Mouse (Mus musculus): Measurements from ENCODE around the gene Rnf207. TPM values are rescaled to one million over a fixed set of nuclear protein-coding genes. Genes with fewer than 3 reads are reported as not detected.

The Rnf207 gene
- polyA plus RNA-seq, 1 experiment: 0.22 TPM

DNA sequence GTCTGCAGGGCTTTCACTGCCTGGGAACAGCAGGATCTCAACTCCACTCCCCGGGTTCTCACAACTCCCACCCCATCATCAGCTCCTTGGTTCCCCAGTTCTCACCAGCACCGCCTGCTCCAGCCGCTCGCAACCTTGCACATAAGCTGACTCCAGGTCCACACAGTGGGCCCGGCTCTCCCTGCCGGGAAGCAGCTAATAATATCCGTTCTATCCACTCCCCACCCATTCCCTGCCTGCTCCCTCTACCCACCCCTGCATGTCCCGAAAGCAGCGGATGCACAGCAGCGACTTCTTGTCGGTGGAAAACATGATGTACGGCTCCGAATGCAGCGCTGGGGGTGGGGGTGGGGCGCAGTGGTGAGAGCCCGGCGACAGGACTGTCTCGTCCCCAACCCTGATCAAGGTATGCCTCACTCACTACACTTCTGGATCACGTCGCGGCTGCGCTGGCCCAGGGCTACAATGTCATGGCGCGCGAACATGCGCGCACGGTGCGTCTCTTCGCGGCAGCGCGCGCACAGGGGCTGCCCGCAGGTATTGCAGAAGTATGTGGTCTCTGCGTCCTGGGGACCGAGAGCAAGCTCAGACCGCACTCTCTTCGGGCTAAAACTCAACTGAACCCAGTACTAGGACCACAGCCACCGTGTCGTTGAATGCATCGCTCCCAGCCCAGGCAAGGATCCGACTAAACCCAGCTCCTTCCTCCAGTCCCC lies 3.1 kb downstream of the Rnf207 start:
- no peak for TF ChIP-seq CTCF (IDR thresholded peaks at IDR 0.05; ENCODE audit: control insufficient read depth, insufficient read depth, insufficient replicate concordance, low read depth, low read length)
- TF ChIP-seq POLR2A (IDR thresholded peaks at IDR 0.05; ENCODE audit: control insufficient read depth, low read depth, low read length): no peak
- Histone ChIP-seq H3K4me1 (ENCODE audit: control insufficient read depth, insufficient read depth, low read length) (peaks cover 27% of the 10 kb centered on the region), H3K27me3 (ENCODE audit: control insufficient read depth, insufficient read depth, low read length) (no peaks in the 10 kb centered on the region; the same call in 1 of the 2 replicates), H3K4me3 (ENCODE audit: control insufficient read depth, low read depth, low read length) (peak overlapping the region; percentile 18; the same call in 1 of the 2 replicates), H3K36me3 (ENCODE audit: control insufficient read depth, insufficient read depth, low read length) (no peaks in the 10 kb centered on the region), H3K27ac (ENCODE audit: control insufficient read depth, insufficient read depth, low read depth, low read length) (no peak overlapping the region)

DNA sequence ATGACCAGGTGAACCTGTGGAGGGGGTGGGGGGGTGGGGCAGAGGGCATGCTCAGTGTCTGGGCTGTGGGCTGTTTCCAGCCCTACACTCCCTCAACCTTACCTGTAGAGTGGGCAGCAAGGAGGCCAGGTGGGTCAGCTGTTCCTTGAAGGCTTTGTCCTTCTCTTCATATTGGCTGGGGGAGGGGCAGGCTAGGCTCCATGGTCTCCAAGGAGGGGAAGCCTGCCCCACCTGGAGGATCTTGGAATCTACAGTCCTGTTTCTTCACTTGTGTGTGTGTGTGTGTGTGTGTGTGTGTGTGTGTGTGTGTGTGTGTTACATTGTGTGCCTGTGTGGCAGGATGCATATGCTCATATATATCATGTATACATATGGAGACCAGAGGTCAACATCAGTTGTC lies 4.9 kb downstream of the Rnf207 start:
- TF ChIP-seq POLR2A (IDR thresholded peaks at IDR 0.05; ENCODE audit: control insufficient read depth, low read depth, low read length): no peak
- no peak for TF ChIP-seq CTCF (IDR thresholded peaks at IDR 0.05; ENCODE audit: control insufficient read depth, insufficient read depth, insufficient replicate concordance, low read depth, low read length)
- no peaks in the 10 kb centered on the region; the same call in 1 of the 2 replicates for H3K27me3 ChIP-seq (ENCODE audit: control insufficient read depth, insufficient read depth, low read length)
- H3K27ac ChIP-seq (ENCODE audit: control insufficient read depth, insufficient read depth, low read depth, low read length): no peak overlapping the region
- H3K4me1 ChIP-seq (ENCODE audit: control insufficient read depth, insufficient read depth, low read length): peaks cover 26% of the 10 kb centered on the region
- no peak overlapping the region for H3K4me3 ChIP-seq (ENCODE audit: control insufficient read depth, low read depth, low read length)
- H3K36me3 ChIP-seq (ENCODE audit: control insufficient read depth, insufficient read depth, low read length): no peaks in the 10 kb centered on the region

DNA sequence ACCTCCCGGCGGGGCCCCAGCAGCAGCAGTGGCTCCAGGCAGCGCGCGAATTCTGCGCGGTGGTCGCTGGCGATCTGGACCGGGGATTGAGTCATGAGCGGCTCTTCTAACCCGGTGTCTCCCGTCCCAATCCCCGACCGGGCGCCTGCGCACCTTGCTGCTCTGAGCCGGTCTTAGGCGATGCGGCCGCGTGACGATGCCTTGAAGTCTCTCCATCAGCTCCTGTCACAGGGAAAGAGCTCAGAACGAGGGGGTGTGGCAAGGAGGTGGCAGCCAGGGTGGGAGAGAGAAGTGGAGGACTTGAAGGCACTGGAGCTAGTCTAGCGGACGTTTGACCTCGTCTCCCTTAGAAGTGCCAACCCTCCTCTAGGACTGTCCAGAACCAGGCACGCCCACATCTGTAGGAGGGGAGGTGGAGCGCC lies 5.6 kb downstream of the Rnf207 start:
- Histone ChIP-seq H3K4me3 (ENCODE audit: control insufficient read depth, low read depth, low read length) (peak overlapping the region; percentile 7), H3K27ac (ENCODE audit: control insufficient read depth, insufficient read depth, low read depth, low read length) (no peak overlapping the region), H3K27me3 (ENCODE audit: control insufficient read depth, insufficient read depth, low read length) (no peaks in the 10 kb centered on the region; the same call in 1 of the 2 replicates), H3K36me3 (ENCODE audit: control insufficient read depth, insufficient read depth, low read length) (no peaks in the 10 kb centered on the region), H3K4me1 (ENCODE audit: control insufficient read depth, insufficient read depth, low read length) (peaks cover 21% of the 10 kb centered on the region)
- no peak for TF ChIP-seq CTCF (IDR thresholded peaks at IDR 0.05; ENCODE audit: control insufficient read depth, insufficient read depth, insufficient replicate concordance, low read depth, low read length)
- TF ChIP-seq POLR2A (IDR thresholded peaks at IDR 0.05; ENCODE audit: control insufficient read depth, low read depth, low read length): no peak

DNA sequence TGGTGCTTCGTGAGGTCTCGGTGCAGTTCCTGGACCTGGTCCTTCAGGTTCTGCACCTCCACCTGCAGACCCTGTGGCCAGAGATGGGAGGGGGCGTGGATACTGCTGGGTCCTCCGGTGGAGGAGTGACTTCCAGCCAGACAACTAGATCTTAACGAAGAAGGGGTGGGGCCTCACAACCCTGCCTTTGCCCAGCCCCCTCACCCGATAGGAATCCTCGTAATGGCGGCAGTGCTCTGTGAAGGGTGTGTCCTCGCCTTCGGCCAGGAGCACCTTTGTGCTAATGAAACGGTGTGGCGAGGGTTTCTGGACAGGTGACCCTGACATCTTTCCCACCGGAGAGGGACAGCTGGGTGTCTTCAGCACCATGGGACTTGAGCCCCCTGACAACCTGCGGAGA lies 6.6 kb downstream of the Rnf207 start:
- Histone ChIP-seq H3K4me1 (ENCODE audit: control insufficient read depth, insufficient read depth, low read length) (peaks cover 21% of the 10 kb centered on the region), H3K36me3 (ENCODE audit: control insufficient read depth, insufficient read depth, low read length) (no peaks in the 10 kb centered on the region), H3K27ac (ENCODE audit: control insufficient read depth, insufficient read depth, low read depth, low read length) (no peak overlapping the region), H3K27me3 (ENCODE audit: control insufficient read depth, insufficient read depth, low read length) (no peaks in the 10 kb centered on the region; the same call in 1 of the 2 replicates), H3K4me3 (ENCODE audit: control insufficient read depth, low read depth, low read length) (no peak overlapping the region)
- TF ChIP-seq POLR2A (IDR thresholded peaks at IDR 0.05; ENCODE audit: control insufficient read depth, low read depth, low read length) (no peak), CTCF (IDR thresholded peaks at IDR 0.05; ENCODE audit: control insufficient read depth, insufficient read depth, insufficient replicate concordance, low read depth, low read length) (no peak)

DNA sequence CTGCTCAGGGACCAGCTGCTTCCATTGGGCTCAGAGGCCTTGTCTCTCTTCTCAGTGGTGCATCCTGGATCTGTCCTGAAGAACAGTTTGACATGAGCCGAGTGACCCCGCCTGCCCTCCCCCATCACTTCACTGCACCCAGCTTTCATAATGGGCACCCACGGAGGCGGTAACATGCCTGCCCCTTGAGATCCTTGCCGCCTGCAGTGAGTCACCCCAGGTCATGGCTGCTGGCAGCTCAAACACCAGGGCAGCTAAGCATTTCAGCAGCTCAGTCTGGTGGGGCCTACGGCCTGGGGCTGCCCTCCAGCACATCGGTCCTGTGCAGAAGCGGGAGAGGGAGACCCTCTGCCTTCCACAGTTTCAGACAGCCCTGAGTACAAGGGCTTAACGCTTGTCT lies 11.3 kb downstream of the Rnf207 start:
- peaks cover 4% of the 10 kb centered on the region; the same call in 1 of the 2 replicates for H3K4me1 ChIP-seq (ENCODE audit: control insufficient read depth, insufficient read depth, low read length)
- H3K27me3 ChIP-seq (ENCODE audit: control insufficient read depth, insufficient read depth, low read length): no peaks in the 10 kb centered on the region; the same call in 1 of the 2 replicates
- H3K27ac ChIP-seq (ENCODE audit: control insufficient read depth, insufficient read depth, low read depth, low read length): no peak overlapping the region
- H3K4me3 ChIP-seq (ENCODE audit: control insufficient read depth, low read depth, low read length): no peak overlapping the region
- no peaks in the 10 kb centered on the region; the same call in 1 of the 2 replicates for H3K36me3 ChIP-seq (ENCODE audit: control insufficient read depth, insufficient read depth, low read length)
- no peak for TF ChIP-seq CTCF (IDR thresholded peaks at IDR 0.05; ENCODE audit: control insufficient read depth, insufficient read depth, insufficient replicate concordance, low read depth, low read length)
- TF ChIP-seq POLR2A (IDR thresholded peaks at IDR 0.05; ENCODE audit: control insufficient read depth, low read depth, low read length): no peak

DNA sequence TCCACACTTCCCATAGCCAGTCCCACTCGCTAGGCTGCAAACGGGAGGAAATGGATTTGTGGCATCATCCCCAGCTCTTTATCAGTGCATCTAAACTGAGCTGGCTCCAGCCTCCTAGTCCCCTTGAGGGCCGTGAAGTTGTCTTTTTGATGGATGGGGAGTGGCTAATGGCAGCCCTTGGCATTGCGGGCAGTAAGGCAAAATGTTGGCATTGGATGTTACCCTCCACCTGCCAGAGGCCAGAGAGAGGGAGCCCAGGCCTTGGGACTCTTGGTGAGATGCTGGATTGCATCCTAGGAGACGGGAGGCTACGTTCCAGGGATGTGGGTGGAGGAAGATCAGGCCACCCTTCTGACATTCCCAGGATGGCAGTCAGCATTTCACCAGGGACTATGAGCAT lies 12.8 kb downstream of the Rnf207 start:
- Histone ChIP-seq H3K4me3 (ENCODE audit: control insufficient read depth, low read depth, low read length) (peak overlapping the region; percentile 71), H3K4me1 (ENCODE audit: control insufficient read depth, insufficient read depth, low read length) (no peaks in the 10 kb centered on the region), H3K27me3 (ENCODE audit: control insufficient read depth, insufficient read depth, low read length) (no peaks in the 10 kb centered on the region), H3K27ac (ENCODE audit: control insufficient read depth, insufficient read depth, low read depth, low read length) (no peak overlapping the region), H3K36me3 (ENCODE audit: control insufficient read depth, insufficient read depth, low read length) (no peaks in the 10 kb centered on the region; the same call in 1 of the 2 replicates)
- no peak for TF ChIP-seq POLR2A (IDR thresholded peaks at IDR 0.05; ENCODE audit: control insufficient read depth, low read depth, low read length)
- no peak for TF ChIP-seq CTCF (IDR thresholded peaks at IDR 0.05; ENCODE audit: control insufficient read depth, insufficient read depth, insufficient replicate concordance, low read depth, low read length)

DNA sequence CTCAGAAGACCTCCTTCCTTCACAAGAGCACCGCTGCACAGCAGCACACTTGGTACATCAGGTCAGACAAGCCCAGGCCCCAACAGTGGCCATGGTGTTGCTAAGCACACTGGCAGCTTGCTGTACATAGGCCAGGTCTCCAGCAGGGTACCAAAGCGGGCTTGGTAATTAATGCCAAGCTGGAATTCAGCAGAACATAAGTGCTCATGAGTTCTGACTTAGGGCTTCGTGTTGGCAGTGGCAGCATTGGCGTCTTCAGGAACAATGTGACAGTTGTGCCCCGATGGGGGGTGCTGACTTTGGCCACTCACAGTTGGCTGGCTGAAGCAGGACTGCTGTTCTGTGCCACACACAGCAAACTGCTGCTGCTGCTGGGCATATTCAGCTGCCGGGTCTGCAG lies 14.1 kb downstream of the Rnf207 start:
- peaks cover 2% of the 10 kb centered on the region for H3K36me3 ChIP-seq (ENCODE audit: control insufficient read depth, insufficient read depth, low read length)
- no peaks in the 10 kb centered on the region for H3K4me1 ChIP-seq (ENCODE audit: control insufficient read depth, insufficient read depth, low read length)
- H3K4me3 ChIP-seq (ENCODE audit: control insufficient read depth, low read depth, low read length): peak overlapping the region; percentile 72
- H3K27me3 ChIP-seq (ENCODE audit: control insufficient read depth, insufficient read depth, low read length): no peaks in the 10 kb centered on the region
- no peak for TF ChIP-seq CTCF (IDR thresholded peaks at IDR 0.05; ENCODE audit: control insufficient read depth, insufficient read depth, insufficient replicate concordance, low read depth, low read length)
- H3K27ac ChIP-seq (ENCODE audit: control insufficient read depth, insufficient read depth, low read depth, low read length): no peak overlapping the region
